Mouse (Mus musculus): ENCODE results near the gene Fcnb. TPM values are rescaled to one million over a fixed set of nuclear protein-coding genes. Genes with fewer than 3 reads are reported as not detected.

The Fcnb gene
- polyA plus RNA-seq, 1 experiment from 2014 or later, result not detected

DNA sequence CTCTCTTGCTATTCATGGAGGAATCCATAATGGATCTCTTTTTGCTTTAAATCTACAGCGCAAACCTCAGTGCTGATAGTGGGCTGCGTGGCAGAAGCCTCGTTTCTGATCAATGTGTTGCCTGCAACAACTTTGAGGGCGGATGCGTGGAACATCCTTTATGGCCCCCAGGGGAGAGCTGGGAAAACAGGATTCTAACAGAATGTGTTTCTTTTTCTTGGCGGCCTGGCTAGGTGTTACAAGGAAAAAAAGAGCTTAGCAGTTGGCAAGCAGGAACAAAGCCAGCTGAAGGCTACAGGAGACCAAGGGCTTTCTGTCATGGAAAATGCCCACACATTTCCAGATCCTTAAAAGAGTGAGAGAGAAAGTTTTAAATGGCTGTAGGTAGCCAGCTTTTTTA lies 17.5 kb downstream of the Fcnb start:
- H3K27me3 ChIP-seq (ENCODE audit: insufficient read depth, low read length), result no peaks in the 10 kb centered on the region
- no peak overlapping the region for H3K27ac ChIP-seq
- 47% methylated on average over 6 of the region's 6 CpGs for WGBS
- no peak overlapping the region for H3K4me2 ChIP-seq (ENCODE audit: low read length)
- H3K36me3 ChIP-seq (ENCODE audit: insufficient read depth, low read length), result no peaks in the 10 kb centered on the region
- no peak for DNase-seq (ENCODE audit: low spot score)
- H3K9ac ChIP-seq (ENCODE audit: low read depth, low read length), result no peak overlapping the region
- ATAC-seq (replicated peaks; ENCODE audit: low FRiP score, low read depth), result no peak
- no peak for TF ChIP-seq CTCF (IDR thresholded peaks at IDR 0.05; ENCODE audit: low read depth)
- no peak overlapping the region for H3K4me3 ChIP-seq (replicated peaks; ENCODE audit: low read depth, low read length)
- H3K9me3 ChIP-seq (replicated peaks; ENCODE audit: low read length), result no peaks in the 10 kb centered on the region
- H3K4me1 ChIP-seq (replicated peaks; ENCODE audit: insufficient read depth, low read length), result no peaks in the 10 kb centered on the region

DNA sequence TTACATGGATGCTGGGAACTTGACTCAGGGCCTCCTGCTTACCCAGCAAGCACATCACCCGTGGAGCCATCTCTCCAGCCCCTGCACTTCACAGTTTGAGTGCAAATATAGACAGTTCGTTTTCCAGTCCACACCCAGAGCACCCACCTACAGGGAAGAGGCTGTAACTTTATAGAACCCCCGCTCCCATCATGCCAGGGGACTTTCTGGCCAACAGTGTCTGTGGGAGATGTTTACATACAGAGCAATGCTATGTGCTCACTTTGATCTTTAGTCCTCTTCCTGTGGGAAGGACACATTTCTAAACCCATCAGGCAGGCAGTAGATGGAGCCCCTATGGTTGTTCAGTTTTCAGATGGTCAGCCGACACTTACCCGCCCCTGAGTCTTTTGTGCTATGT lies 18.0 kb downstream of the Fcnb start:
- Histone ChIP-seq H3K36me3 (ENCODE audit: insufficient read depth, low read length) (no peaks in the 10 kb centered on the region), H3K9me3 (replicated peaks; ENCODE audit: low read length) (no peaks in the 10 kb centered on the region), H3K9ac (ENCODE audit: low read depth, low read length) (no peak overlapping the region), H3K4me2 (ENCODE audit: low read length) (no peak overlapping the region), H3K27me3 (ENCODE audit: insufficient read depth, low read length) (no peaks in the 10 kb centered on the region), H3K4me3 (replicated peaks; ENCODE audit: low read depth, low read length) (no peak overlapping the region), H3K27ac (no peak overlapping the region), H3K4me1 (replicated peaks; ENCODE audit: insufficient read depth, low read length) (no peaks in the 10 kb centered on the region)
- DNase-seq (ENCODE audit: low spot score) (no peak), ATAC-seq (replicated peaks; ENCODE audit: low FRiP score, low read depth) (no peak)
- TF ChIP-seq CTCF (IDR thresholded peaks at IDR 0.05; ENCODE audit: low read depth), result no peak
- 65% methylated on average over 5 of the region's 5 CpGs for WGBS

DNA sequence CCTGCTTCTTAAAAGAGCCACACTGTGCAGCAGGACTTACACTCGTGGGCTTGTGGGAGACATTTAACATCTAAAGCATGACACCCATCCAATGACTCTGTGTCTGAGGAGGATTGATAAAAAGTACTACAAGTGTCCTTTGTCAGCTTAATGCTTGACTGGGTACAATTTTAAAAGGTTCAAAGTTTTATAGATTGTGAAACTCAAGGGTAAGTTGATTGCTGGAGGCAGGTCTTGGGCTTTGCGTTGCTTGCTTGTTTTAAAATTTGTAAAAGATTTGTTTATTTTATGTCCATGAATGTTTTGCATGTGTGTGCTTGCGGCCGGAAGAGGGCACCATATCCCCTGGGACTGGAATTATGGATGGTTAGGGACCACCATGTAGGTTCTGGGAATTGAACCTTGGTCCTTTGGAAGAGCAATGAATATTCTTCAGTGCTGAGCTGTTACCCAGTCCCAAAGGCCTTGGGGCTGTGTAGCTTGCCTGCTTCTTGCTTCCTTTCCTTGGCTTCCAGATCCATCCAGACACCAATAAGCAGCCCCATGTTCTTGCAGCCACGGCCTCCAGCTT lies 19.5 kb downstream of the Fcnb start:
- Histone ChIP-seq H3K27ac (no peak overlapping the region), H3K36me3 (ENCODE audit: insufficient read depth, low read length) (no peaks in the 10 kb centered on the region), H3K9ac (ENCODE audit: low read depth, low read length) (no peak overlapping the region), H3K27me3 (ENCODE audit: insufficient read depth, low read length) (no peaks in the 10 kb centered on the region), H3K4me2 (ENCODE audit: low read length) (no peak overlapping the region), H3K4me1 (replicated peaks; ENCODE audit: insufficient read depth, low read length) (no peaks in the 10 kb centered on the region), H3K9me3 (replicated peaks; ENCODE audit: low read length) (no peaks in the 10 kb centered on the region), H3K4me3 (replicated peaks; ENCODE audit: low read depth, low read length) (no peak overlapping the region)
- no peak for DNase-seq (ENCODE audit: low spot score)
- 87% methylated on average over 5 of the region's 5 CpGs for WGBS
- no peak for ATAC-seq (replicated peaks; ENCODE audit: low FRiP score, low read depth)
- TF ChIP-seq CTCF (IDR thresholded peaks at IDR 0.05; ENCODE audit: low read depth), result no peak

DNA sequence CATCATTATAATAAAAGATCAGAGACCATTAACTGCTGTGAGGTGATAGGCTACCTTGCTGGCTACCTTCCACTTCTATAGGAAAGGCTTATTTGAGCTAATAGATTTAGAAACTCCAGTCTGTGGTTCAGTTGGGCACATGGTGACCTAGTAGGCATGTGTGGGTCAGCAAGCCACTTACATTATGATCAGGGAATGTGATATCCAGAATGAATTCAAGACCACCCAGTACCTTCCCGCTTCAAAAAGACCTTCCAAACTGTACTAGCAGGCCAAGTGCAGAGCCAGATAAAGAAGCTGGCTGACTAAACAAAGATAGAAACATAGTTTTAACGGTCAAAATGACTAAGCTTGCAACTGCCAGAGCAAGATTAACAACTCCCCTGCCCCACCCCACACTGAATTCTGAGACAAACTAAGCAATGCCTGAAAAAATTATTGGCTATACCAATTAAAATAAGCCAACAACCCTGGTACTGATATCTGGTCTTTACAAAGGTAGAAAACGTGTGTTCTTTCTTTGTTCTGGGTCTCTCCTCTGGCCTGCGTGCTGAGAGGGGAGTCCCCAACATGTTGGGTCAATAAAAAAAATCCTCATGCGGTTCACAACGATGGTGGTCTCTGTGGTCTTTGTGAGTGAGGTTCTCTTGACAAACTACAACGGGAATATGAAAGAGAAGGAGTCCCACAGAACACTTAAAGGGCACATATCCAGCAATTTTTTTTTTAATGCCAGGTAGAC lies 20.2 kb downstream of the Fcnb start:
- no peak overlapping the region for H3K27ac ChIP-seq
- H3K36me3 ChIP-seq (ENCODE audit: insufficient read depth, low read length), result no peaks in the 10 kb centered on the region
- no peak overlapping the region for H3K4me2 ChIP-seq (ENCODE audit: low read length)
- DNase-seq (ENCODE audit: low spot score), result no peak
- TF ChIP-seq CTCF (IDR thresholded peaks at IDR 0.05; ENCODE audit: low read depth), result no peak
- no peaks in the 10 kb centered on the region for H3K9me3 ChIP-seq (replicated peaks; ENCODE audit: low read length)
- no peak overlapping the region for H3K9ac ChIP-seq (ENCODE audit: low read depth, low read length)
- H3K4me1 ChIP-seq (replicated peaks; ENCODE audit: insufficient read depth, low read length), result no peaks in the 10 kb centered on the region
- ATAC-seq (replicated peaks; ENCODE audit: low FRiP score, low read depth), result no peak
- H3K4me3 ChIP-seq (replicated peaks; ENCODE audit: low read depth, low read length), result no peak overlapping the region
- 77% methylated on average over 7 of the region's 7 CpGs for WGBS
- H3K27me3 ChIP-seq (ENCODE audit: insufficient read depth, low read length), result no peaks in the 10 kb centered on the region

DNA sequence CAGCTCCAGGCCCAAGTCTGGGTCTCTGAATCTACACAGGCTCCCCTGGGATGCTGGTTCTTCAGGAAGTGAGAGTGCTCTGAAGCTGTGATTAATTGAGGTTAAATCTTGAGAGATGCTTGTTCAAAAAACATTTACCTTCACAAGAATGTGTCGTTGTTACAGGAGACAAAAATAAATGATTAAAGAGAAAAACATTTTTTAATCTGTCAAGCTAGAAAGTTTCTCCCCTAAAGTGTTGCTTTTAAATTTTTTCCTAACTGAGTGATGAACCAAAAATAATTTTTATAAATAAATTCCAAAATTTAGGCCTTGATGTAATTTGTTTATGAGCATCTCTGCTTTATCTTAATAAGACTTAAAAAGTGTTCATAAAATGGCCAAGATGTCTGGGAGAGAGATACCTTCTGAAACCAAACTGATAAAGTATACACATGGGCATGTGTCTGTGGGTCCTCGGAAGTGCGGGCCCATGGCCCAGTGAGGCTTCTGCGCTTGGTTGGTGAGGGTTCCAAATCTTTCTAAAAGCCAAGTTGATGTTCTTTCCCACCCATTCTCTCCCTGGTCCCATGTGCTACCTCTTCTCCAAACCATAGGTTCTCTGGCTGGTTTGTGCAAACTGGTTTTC lies 20.9 kb downstream of the Fcnb start:
- 80% methylated on average over 4 of the region's 4 CpGs for WGBS
- ATAC-seq (replicated peaks; ENCODE audit: low FRiP score, low read depth) (no peak), DNase-seq (ENCODE audit: low spot score) (no peak)
- Histone ChIP-seq H3K9me3 (replicated peaks; ENCODE audit: low read length) (no peaks in the 10 kb centered on the region), H3K27ac (no peak overlapping the region), H3K4me2 (ENCODE audit: low read length) (no peak overlapping the region), H3K4me1 (replicated peaks; ENCODE audit: insufficient read depth, low read length) (no peaks in the 10 kb centered on the region), H3K36me3 (ENCODE audit: insufficient read depth, low read length) (no peaks in the 10 kb centered on the region), H3K4me3 (replicated peaks; ENCODE audit: low read depth, low read length) (no peak overlapping the region), H3K27me3 (ENCODE audit: insufficient read depth, low read length) (no peaks in the 10 kb centered on the region), H3K9ac (ENCODE audit: low read depth, low read length) (no peak overlapping the region)
- TF ChIP-seq CTCF (IDR thresholded peaks at IDR 0.05; ENCODE audit: low read depth), result no peak

DNA sequence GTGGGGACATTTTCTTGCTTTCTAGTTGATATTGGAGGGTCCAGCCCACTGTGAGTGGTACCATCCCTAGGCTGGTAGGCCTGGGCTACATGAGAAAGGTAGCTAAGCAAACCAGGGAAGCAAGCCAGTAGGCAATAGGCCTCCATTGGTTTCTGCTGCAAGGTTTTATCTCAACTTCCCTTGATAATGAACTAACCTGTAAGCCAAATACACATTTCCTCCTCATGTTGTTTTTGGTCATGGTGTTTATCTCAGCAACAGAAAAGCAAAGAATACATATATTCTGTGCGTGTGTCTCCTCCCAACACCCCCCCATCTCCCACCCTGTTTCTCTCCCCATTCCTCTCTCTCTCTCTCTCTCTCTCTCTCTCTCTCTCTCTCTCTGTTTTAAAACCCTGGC lies 24.8 kb downstream of the Fcnb start:
- Histone ChIP-seq H3K4me1 (replicated peaks; ENCODE audit: insufficient read depth, low read length) (no peaks in the 10 kb centered on the region), H3K4me2 (ENCODE audit: low read length) (no peak overlapping the region), H3K4me3 (replicated peaks; ENCODE audit: low read depth, low read length) (no peak overlapping the region), H3K27ac (no peak overlapping the region), H3K27me3 (ENCODE audit: insufficient read depth, low read length) (no peaks in the 10 kb centered on the region), H3K36me3 (ENCODE audit: insufficient read depth, low read length) (no peaks in the 10 kb centered on the region), H3K9ac (ENCODE audit: low read depth, low read length) (no peak overlapping the region), H3K9me3 (replicated peaks; ENCODE audit: low read length) (no peaks in the 10 kb centered on the region)
- WGBS, result 77% methylated on average over 1 of the region's 1 CpGs
- no peak for TF ChIP-seq CTCF (IDR thresholded peaks at IDR 0.05; ENCODE audit: low read depth)
- ATAC-seq (replicated peaks; ENCODE audit: low FRiP score, low read depth) (no peak), DNase-seq (ENCODE audit: low spot score) (no peak)
